Mouse (Mus musculus) lung, postnatal 4 days (tissue): Measurements from ENCODE around the gene Slc35e1.

Experiments used
- DNase-seq, 2 experiments: peaks; one replicate each; pipeline ENCODE4 v3.0.0; 2021

Slc35e1 gene

DNA sequence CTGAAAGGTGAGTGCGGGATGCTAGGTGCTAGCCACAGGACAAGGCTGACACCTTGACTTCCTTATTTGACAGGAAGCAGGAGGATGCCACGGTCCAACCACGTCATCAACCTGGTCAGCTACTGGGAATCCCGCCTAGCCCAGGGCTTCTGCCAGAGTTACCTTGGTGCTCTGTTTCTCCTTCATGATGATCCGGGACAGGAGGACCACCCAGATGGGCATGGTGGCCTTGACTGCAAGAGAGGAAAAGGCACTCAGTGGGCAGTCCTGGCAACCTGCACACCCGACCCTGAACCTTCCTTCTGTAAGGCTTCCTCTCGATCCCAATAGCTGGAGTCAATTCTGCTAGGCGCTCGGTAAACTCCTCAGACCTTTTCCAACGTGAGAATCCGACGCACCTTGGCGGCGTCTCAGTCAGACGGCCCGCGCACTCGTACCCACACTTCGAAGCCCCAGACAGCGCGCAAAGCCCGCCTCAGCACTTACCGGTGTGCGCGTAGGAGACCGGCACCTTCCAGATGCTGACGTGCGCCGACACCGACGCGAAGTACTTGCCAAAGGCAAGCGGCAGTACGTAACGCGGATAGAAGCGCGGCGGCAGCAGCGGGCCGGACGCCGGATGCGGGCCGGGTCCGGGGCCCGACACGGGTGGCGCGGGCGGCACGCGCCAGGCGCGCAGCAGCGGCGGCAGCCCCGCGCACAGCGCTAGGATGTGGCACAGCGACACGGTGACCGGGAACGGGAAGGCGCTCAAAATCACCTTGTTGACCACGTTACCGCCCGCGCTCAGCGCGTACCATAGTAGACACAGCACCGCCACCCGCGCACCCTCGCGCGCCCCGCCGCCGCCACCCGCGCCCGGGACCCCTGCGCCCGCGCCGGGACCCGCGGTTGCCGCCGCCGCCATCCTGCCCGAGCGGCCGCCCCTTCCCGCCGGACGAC lies at the start of gene Slc35e1:
TSS of gene Slc35e1 (minus strand) at position 935 of the 942 bp plus-strand sequence.
- peak; percentile 46 to 59 for DNase-seq

DNA sequence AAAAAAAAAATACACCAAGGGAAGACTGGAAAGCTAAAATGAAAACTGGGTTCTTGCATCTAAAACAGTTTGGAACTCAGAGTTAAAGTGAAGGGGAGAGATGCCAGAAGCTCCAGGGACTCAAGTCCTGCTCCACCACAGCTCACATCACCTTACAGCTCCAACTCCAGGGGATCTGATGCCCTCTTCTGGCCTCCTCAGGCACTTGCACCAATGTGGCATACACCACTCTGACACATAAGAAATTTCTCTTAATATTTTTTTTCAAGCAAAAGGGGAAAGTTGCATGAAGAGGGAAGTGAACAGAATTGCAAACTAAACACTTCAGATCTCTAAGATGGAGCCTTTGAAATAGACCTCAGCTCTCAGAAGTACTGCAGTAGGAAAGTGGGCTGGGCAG lies 46.8 kb upstream of the Slc35e1 start:
- no peak for DNase-seq

- DNase-seq, result no peak
Measured at GRCm38 (mm10) chr8:72534888-72535287, 42.5 kb upstream of the Slc35e1 start.

DNA sequence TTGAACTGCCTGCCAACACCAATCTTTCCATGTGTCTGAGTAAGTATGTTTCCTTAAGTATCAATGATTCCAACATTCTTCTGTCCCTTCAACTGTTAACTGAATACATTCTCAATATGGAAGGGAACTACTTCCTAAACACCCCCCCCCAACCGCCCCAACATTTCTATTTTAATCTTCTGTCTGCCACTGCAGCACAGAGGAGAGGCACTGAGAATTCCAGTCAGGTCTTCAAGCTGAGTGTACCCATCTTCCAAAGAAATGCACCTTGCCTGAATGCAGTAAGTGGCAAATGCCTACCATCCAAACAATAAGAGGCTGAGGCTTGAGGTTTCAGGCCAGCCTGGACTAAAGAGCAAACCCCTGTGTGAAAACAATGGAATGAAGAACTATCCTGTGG lies 39.7 kb upstream of the Slc35e1 start:
- no peak for DNase-seq

GRCm38 (mm10) chr8:72521888-72522287 lies 29.5 kb upstream of the Slc35e1 start:
- DNase-seq, result no peak

GRCm38 (mm10) chr8:72517421-72517988 lies 25.1 kb upstream of the Slc35e1 start:
- no peak for DNase-seq

DNA sequence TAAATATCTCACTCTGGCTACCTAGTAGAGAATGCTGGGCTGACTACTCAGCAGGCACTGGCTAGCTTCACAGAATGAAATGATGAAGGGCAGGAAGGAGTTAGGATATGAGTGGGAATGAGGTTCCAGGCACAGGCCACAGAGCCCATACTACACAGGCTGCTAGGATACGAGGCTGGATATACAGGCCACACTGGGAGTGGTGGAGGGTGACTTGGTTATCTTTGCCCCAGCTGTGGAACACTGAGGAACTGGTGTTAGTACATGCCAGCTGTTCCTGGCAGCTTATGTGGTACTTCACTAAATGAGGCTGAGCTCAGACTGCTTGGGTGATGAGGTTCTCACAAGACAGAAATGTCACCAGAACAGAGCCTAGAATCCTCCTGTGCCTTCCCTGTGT lies 20.7 kb upstream of the Slc35e1 start:
- peak in 1 of 2 experiments; percentile 57 for DNase-seq

- no peak for DNase-seq
Measured at GRCm38 (mm10) chr8:72512648-72513047, 20.2 kb upstream of the Slc35e1 start.

- DNase-seq, result no peak
Measured at GRCm38 (mm10) chr8:72507505-72507904, 15.1 kb upstream of the Slc35e1 start.

GRCm38 (mm10) chr8:72504637-72505314 lies 12.4 kb upstream of the Slc35e1 start:
- DNase-seq, result no peak

GRCm38 (mm10) chr8:72504137-72504536 lies 11.7 kb upstream of the Slc35e1 start:
- DNase-seq, result no peak

- DNase-seq, result no peak
Measured at GRCm38 (mm10) chr8:72500521-72500931, 8.1 kb upstream of the Slc35e1 start.

DNA sequence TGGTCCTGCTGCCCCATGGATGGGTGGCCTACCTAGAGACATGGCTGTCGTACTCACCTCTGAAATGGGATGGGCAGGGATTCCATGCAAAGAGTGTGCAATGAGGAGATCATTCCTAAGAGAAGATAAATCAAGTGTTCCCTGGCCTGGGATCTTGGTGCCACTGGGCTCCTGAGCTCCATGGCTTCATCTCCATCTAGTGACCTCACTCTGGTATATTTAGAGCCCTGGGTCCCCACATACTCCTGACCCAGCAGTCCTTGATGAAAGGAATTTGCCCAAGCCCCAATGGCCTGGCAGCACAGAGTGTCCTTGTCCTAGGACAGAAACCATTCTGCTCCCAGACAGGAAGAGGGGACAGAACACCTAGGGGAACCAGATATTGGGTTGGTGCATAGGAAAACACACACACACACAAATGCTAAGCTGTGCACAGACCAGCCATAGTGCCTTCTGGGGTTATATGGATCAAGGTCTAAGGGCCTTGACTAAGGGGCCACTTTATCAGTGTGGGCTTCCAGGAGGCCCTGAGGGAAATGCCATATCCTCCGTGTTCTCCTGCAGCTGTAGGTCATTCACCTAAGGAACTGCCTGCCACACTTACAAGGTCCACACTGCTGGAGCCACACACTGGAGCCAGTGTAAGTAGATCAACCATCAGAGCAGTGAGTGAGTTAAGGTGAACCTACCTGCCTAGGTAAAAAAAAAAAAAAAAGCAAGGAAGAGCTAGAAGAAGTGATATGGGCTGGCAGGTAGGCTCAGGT lies 7.3 kb upstream of the Slc35e1 start:
- no peak for DNase-seq

DNA sequence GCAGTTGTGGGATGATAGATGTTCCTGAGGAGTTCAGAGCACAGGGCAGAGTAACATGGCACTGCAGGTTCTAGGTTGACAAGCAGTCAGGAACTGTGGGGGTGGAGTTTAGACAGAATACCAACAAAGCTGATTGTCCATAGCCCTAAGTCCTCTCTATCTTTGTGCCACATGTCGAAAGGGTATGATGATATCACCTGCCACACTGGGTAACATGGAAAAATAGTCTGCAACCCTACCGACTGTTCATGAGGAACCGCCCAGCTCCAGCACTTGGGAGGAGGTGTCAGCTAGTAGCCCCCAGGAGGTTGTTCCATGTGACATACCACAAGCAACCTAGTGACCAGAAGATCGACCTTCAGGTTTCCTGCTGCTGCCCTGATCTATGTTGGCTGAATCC lies 6.1 kb upstream of the Slc35e1 start:
- DNase-seq, result no peak

GRCm38 (mm10) chr8:72497911-72498310 lies 5.5 kb upstream of the Slc35e1 start:
- no peak for DNase-seq

- no peak for DNase-seq
Measured at GRCm38 (mm10) chr8:72496217-72496616, 3.8 kb upstream of the Slc35e1 start.

GRCm38 (mm10) chr8:72495411-72496111 lies 3.1 kb upstream of the Slc35e1 start:
- DNase-seq, result no peak

DNA sequence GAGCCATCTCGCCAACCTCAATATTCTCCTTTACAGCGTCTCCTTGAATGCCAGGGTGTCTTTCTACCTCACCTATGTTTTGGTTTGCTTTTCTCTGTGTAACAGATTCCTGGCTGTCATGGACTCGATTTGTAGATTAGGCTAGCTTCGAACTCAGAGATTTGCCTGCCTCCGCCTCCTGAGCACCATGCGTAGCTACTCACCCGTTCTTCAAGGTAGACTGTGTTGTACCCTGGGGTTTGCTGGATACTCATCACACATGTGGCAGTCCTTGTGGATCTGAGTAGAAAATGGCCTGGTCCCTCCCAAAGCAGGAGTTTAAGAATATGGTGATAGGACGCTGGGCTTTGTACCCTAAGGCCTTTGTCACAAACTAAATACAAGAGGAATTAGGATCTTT lies 967 bp upstream of the Slc35e1 start:
- no peak for DNase-seq

- DNase-seq, result peak; percentile 99 to 100
Measured at GRCm38 (mm10) chr8:72492622-72493081, 238 bp upstream of the Slc35e1 start.

DNA sequence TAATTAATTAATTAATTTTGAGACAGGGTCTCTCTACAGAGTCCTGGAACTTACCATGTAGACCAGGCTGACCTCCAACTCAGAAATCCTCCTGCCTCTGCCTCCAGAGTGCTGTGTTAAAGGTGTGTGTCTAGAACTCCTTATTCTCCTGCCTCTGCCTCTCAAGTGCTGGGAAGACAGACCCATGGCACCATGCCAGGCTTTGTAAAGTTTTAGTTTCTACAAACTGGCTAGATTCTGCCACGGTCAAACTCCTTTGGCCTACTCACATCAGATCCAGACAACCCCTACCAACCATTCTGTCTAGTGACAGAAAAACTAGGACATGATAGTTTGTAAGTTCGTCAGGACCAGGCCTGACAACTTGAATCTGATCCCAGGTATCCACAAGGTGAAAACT lies 1.4 kb downstream of the Slc35e1 start:
- no peak for DNase-seq

- DNase-seq, result no peak
Measured at GRCm38 (mm10) chr8:72487014-72487413, 5.4 kb downstream of the Slc35e1 start.
